Mouse (Mus musculus): Measurements from ENCODE around the gene 2810006K23Rik. TPM values are rescaled to one million over a fixed set of nuclear protein-coding genes. Genes with fewer than 3 reads are reported as not detected.
"Not testable (repeated sequence)": the region's sequence is repeated elsewhere in the genome, so short reads cannot be mapped to it uniquely, and the experiment has no call there.

The 2810006K23Rik gene
- polyA plus RNA-seq, 1 experiment = 5.7 TPM

DNA sequence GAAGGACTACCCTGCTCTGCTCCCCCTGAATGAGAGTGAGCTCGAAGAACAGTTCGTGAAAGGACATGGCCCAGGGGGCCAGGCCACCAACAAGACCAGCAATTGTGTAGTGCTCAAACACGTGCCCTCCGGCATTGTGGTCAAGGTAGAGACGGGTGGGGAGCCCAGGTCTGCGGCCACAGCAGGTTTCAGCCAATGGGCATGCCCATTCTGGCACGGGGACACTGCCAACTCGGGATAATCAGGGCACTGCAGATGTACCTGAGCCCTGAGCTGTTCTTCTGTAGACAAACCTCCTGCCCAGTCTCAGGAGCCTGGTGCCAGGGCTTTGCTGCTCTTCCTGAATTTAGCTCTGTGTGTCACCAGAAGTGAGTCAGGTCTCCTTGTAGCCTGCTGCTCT lies 10.9 kb downstream of the 2810006K23Rik start:
- no peaks in the 10 kb centered on the region; the same call in 1 of the 2 replicates for H3K4me1 ChIP-seq (replicated peaks; ENCODE audit: control insufficient read depth, insufficient read depth, low read length)
- TF ChIP-seq CTCF (IDR thresholded peaks at IDR 0.05; ENCODE audit: borderline replicate concordance, control insufficient read depth, extremely low read depth, insufficient read depth, low read length, poor library complexity) (no peak), POLR2A (IDR thresholded peaks at IDR 0.05; ENCODE audit: control insufficient read depth, extremely low read depth, insufficient read depth, low read length, poor library complexity) (no peak)
- no peak for DNase-seq
- no peaks in the 10 kb centered on the region for H3K27me3 ChIP-seq (ENCODE audit: control insufficient read depth, insufficient read depth, low read length)
- H3K36me3 ChIP-seq (ENCODE audit: control insufficient read depth, insufficient read depth, low read length) = no peaks in the 10 kb centered on the region
- no peak overlapping the region for H3K4me3 ChIP-seq (ENCODE audit: control insufficient read depth, insufficient read depth, low read length)
- H3K27ac ChIP-seq (ENCODE audit: control insufficient read depth, insufficient read depth, low read length) = no peak overlapping the region
- WGBS = 96% methylated on average over 8 of the region's 8 CpGs

DNA sequence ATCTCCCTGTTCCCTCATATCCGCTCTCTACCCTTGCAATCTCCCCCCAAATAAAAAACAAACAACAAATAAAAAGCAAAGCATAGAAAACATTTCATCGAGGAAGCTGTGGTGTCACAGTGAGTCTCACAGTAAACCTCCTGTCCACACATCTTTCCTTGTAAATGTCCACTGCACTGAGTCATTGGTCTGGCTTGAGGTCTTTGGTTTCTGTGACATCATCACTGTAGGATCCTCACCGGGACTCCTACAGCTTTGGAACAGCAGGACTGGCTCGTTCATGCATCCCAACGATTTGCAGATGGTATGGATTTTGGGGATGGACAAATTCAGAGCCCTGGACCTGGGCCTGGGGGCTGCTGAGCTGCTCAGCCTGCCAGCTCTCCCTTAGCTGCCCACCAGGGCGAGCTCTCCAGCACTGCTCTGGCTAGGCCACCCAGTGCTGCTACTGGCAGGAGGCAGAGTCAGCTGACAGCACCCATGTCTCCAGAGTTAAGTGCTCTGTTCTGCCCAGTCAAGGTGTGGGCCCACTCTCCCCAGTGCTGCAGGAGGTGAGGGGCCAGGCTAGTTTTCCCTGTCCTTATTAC lies 14.0 kb downstream of the 2810006K23Rik start:
- H3K4me3 ChIP-seq (ENCODE audit: control insufficient read depth, insufficient read depth, low read length) = not testable (repeated sequence)
- DNase-seq = peak; percentile 33
- 86% methylated on average over 6 of the region's 6 CpGs for WGBS

DNA sequence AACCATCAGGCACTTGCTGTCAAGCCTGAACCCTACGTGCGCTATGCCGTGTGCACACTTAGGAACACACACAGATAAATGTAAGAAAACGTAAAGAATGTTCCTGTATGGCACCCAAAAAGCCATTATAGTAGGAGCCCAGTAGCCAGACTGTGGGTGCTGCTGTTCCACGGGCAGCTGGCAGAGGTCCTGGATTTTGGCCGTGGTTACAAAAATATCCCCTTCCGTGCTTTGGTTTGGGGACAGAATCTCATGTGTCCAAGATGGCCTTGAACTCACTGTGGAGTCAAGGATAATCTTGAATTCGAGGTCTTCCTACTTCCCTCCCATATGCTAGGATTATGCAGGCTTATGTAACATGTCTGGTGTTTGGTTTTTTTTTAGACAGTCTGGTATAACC lies 15.0 kb downstream of the 2810006K23Rik start:
- TF ChIP-seq POLR2A (IDR thresholded peaks at IDR 0.05; ENCODE audit: control insufficient read depth, extremely low read depth, insufficient read depth, low read length, poor library complexity) = no peak
- no peak for TF ChIP-seq CTCF (IDR thresholded peaks at IDR 0.05; ENCODE audit: borderline replicate concordance, control insufficient read depth, extremely low read depth, insufficient read depth, low read length, poor library complexity)
- Histone ChIP-seq H3K4me1 (replicated peaks; ENCODE audit: control insufficient read depth, insufficient read depth, low read length) (no peaks in the 10 kb centered on the region; the same call in 1 of the 2 replicates), H3K36me3 (ENCODE audit: control insufficient read depth, insufficient read depth, low read length) (peaks cover 14% of the 10 kb centered on the region), H3K4me3 (ENCODE audit: control insufficient read depth, insufficient read depth, low read length) (no peak overlapping the region), H3K27ac (ENCODE audit: control insufficient read depth, insufficient read depth, low read length) (no peak overlapping the region), H3K27me3 (ENCODE audit: control insufficient read depth, insufficient read depth, low read length) (no peaks in the 10 kb centered on the region)
- 97% methylated on average over 8 of the region's 8 CpGs for WGBS
- DNase-seq = no peak

More for the DNA sequence above, 14.0 kb downstream of the 2810006K23Rik start:
- peaks cover 12% of the 10 kb centered on the region for H3K36me3 ChIP-seq (ENCODE audit: control insufficient read depth, insufficient read depth, low read length)
- H3K4me1 ChIP-seq (replicated peaks; ENCODE audit: control insufficient read depth, insufficient read depth, low read length); H3K27me3 ChIP-seq (ENCODE audit: control insufficient read depth, insufficient read depth, low read length); H3K27ac ChIP-seq (ENCODE audit: control insufficient read depth, insufficient read depth, low read length): not testable (repeated sequence)

DNA sequence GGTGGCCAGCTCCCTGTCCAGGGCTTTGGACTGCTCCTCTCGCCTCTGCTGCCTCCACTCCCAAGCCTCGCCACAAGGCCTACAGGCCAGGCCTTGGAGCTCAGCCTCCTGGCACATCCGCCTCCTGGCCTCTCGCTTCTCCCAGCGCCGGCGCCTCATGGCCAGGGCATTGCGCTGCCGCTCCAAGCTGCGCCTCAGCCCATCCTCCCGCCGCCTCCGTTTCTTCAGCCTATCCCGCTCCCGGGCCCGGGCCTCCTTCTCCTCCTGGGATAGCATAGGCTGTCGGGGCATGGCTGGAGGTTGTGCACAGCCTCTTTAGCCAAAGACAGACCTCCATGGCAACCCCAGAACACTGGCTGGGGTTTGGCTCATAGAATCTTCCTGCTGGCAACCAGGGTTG lies 21.3 kb downstream of the 2810006K23Rik start:
- Histone ChIP-seq H3K4me1 (replicated peaks; ENCODE audit: control insufficient read depth, insufficient read depth, low read length) (peaks cover 28% of the 10 kb centered on the region), H3K27me3 (ENCODE audit: control insufficient read depth, insufficient read depth, low read length) (no peaks in the 10 kb centered on the region), H3K36me3 (ENCODE audit: control insufficient read depth, insufficient read depth, low read length) (peaks cover 30% of the 10 kb centered on the region), H3K4me3 (ENCODE audit: control insufficient read depth, insufficient read depth, low read length) (no peak overlapping the region), H3K27ac (ENCODE audit: control insufficient read depth, insufficient read depth, low read length) (no peak overlapping the region)
- TF ChIP-seq CTCF (IDR thresholded peaks at IDR 0.05; ENCODE audit: borderline replicate concordance, control insufficient read depth, extremely low read depth, insufficient read depth, low read length, poor library complexity) (no peak), POLR2A (IDR thresholded peaks at IDR 0.05; ENCODE audit: control insufficient read depth, extremely low read depth, insufficient read depth, low read length, poor library complexity) (no peak)
- DNase-seq = no peak
- 97% methylated on average over 17 of the region's 17 CpGs for WGBS

DNA sequence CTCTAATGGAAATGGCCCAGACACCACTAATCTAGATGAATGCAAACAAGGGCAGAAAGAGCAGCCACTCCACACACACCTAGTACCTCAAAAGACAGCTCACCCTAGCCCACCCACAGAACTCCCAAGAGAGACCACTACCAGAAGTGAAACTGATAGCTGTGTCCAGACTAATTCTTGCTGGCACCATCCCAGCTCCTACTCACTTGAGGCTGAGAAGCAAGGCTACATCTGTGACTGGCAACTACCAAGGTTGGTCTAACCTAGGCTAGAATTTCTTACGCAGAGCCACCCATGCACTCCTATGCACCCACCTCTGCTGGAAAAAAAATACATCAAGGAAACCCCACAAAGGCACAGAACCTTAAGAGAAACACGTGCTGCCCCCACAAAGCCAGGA lies 22.5 kb downstream of the 2810006K23Rik start:
- Histone ChIP-seq H3K27me3 (ENCODE audit: control insufficient read depth, insufficient read depth, low read length) (no peaks in the 10 kb centered on the region), H3K27ac (ENCODE audit: control insufficient read depth, insufficient read depth, low read length) (no peak overlapping the region), H3K4me1 (replicated peaks; ENCODE audit: control insufficient read depth, insufficient read depth, low read length) (peaks cover 30% of the 10 kb centered on the region), H3K4me3 (ENCODE audit: control insufficient read depth, insufficient read depth, low read length) (no peak overlapping the region), H3K36me3 (ENCODE audit: control insufficient read depth, insufficient read depth, low read length) (peaks cover 24% of the 10 kb centered on the region)
- DNase-seq = no peak
- no peak for TF ChIP-seq CTCF (IDR thresholded peaks at IDR 0.05; ENCODE audit: borderline replicate concordance, control insufficient read depth, extremely low read depth, insufficient read depth, low read length, poor library complexity)
- TF ChIP-seq POLR2A (IDR thresholded peaks at IDR 0.05; ENCODE audit: control insufficient read depth, extremely low read depth, insufficient read depth, low read length, poor library complexity) = no peak
- WGBS = 31% methylated on average over 2 of the region's 2 CpGs

DNA sequence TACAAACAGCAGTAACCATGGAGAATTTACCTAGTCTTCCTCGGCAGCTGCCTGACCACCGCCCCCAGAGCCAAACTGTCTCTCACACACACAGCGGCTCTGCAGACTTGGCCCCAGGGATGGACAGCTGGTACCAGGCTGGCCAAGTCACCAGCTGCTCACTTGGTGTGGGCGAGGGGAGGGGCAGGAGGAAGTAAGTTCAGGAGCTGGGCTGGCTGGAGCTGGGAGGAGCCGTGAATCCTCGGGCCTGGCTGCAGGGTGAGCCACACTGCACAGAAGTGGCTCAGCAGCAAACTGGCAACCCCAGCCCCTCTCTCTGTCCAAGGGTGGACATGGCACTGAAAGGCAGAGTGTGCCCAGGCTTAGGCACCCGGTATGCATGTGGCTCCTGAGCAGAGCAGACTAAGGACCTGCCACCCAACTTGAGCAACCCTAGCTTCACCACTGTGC lies 23.2 kb downstream of the 2810006K23Rik start:
- WGBS = 47% methylated on average over 7 of the region's 7 CpGs
- H3K27ac ChIP-seq (ENCODE audit: control insufficient read depth, insufficient read depth, low read length) = peak overlapping the region; percentile 55; the same call in 1 of the 2 replicates
- TF ChIP-seq POLR2A (IDR thresholded peaks at IDR 0.05; ENCODE audit: control insufficient read depth, extremely low read depth, insufficient read depth, low read length, poor library complexity) (no peak), CTCF (IDR thresholded peaks at IDR 0.05; ENCODE audit: borderline replicate concordance, control insufficient read depth, extremely low read depth, insufficient read depth, low read length, poor library complexity) (no peak)
- H3K4me3 ChIP-seq (ENCODE audit: control insufficient read depth, insufficient read depth, low read length) = no peak overlapping the region
- peaks cover 32% of the 10 kb centered on the region for H3K4me1 ChIP-seq (replicated peaks; ENCODE audit: control insufficient read depth, insufficient read depth, low read length)
- no peaks in the 10 kb centered on the region for H3K27me3 ChIP-seq (ENCODE audit: control insufficient read depth, insufficient read depth, low read length)
- H3K36me3 ChIP-seq (ENCODE audit: control insufficient read depth, insufficient read depth, low read length) = peaks cover 22% of the 10 kb centered on the region
- peak; percentile 19 for DNase-seq

DNA sequence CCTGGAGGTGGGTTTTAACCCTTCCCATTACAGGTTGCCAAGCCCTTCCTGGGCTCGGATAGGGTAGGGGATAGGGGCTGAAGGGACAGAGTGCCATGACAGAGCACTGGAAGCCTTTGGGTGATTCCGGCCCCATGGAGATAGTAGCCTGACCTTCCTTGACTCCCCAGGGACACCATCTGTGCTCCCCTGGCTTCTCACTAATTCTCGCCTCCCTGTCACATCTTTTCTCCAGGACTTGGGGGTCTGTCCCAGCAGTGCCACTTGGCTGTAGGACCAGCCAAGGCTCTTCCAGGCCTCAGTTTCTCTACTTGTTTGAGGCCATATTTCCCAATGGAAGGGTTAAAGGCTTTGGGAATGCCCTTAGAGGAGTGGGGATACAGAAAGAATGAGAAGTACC lies 23.7 kb downstream of the 2810006K23Rik start:
- DNase-seq = peak; percentile 10
- TF ChIP-seq CTCF (IDR thresholded peaks at IDR 0.05; ENCODE audit: borderline replicate concordance, control insufficient read depth, extremely low read depth, insufficient read depth, low read length, poor library complexity) (no peak), POLR2A (IDR thresholded peaks at IDR 0.05; ENCODE audit: control insufficient read depth, extremely low read depth, insufficient read depth, low read length, poor library complexity) (no peak)
- Histone ChIP-seq H3K36me3 (ENCODE audit: control insufficient read depth, insufficient read depth, low read length) (peaks cover 20% of the 10 kb centered on the region), H3K27ac (ENCODE audit: control insufficient read depth, insufficient read depth, low read length) (peak overlapping the region; percentile 55; the same call in 1 of the 2 replicates), H3K4me1 (replicated peaks; ENCODE audit: control insufficient read depth, insufficient read depth, low read length) (peaks cover 32% of the 10 kb centered on the region), H3K27me3 (ENCODE audit: control insufficient read depth, insufficient read depth, low read length) (no peaks in the 10 kb centered on the region), H3K4me3 (ENCODE audit: control insufficient read depth, insufficient read depth, low read length) (no peak overlapping the region)
- 69% methylated on average over 3 of the region's 3 CpGs for WGBS

Measured in thymus, adult 2 months (tissue).